Mouse (Mus musculus) forebrain, embryonic 14.5 days (tissue): ENCODE measurements around the gene Sdk2. TPM values are rescaled to one million over a fixed set of nuclear protein-coding genes. Genes with fewer than 3 reads are reported as not detected.

Experiments used
- ATAC-seq: fragments of 200-750 bp; cut with Nextera tagmentation; 2 replicates; pipeline ENCODE4 v1.8.0; 2017; ENCODE audit warnings: mild to moderate bottlenecking, moderate library complexity
- DNase-seq: peaks from one replicate; pipeline ENCODE4 v3.0.0-alpha.2; 2015; ENCODE audit warnings: low spot score
- H3K27ac ChIP-seq: fragments of 300-500 bp; sonication (generic); 2 replicates; pipeline ENCODE4 v1.5.1; 2014; ENCODE audit warnings: low read depth, mild to moderate bottlenecking, control low read depth, low read length, moderate library complexity
- H3K27me3 ChIP-seq: fragments of 300-500 bp; sonication (generic); replicated peaks from 2 replicates; pipeline ENCODE4 v1.6.1; 2014; ENCODE audit warnings: low read length, control low read depth, mixed read lengths; ENCODE audit not compliant: control insufficient read depth, insufficient read depth
- H3K36me3 ChIP-seq: fragments of 300-500 bp; sonication (generic); 2 replicates; pipeline ENCODE4 v1.6.1; 2014; ENCODE audit warnings: low read length, control low read depth; ENCODE audit not compliant: control insufficient read depth, insufficient read depth
- H3K4me1 ChIP-seq: fragments of 300-500 bp; sonication (generic); 2 replicates; pipeline ENCODE4 v1.6.1; 2014; ENCODE audit warnings: antibody characterized with exemption, low read length, control low read depth; ENCODE audit not compliant: control insufficient read depth, insufficient read depth
- H3K4me2 ChIP-seq: fragments of 300-500 bp; sonication (generic); 2 replicates; pipeline ENCODE4 v1.6.1; 2014; ENCODE audit warnings: mild to moderate bottlenecking, control low read depth, low read length
- H3K4me3 ChIP-seq: fragments of 300-500 bp; sonication (generic); 2 replicates; pipeline ENCODE4 v1.5.1; 2014; ENCODE audit warnings: low read depth, low read length, control low read depth
- H3K9ac ChIP-seq: fragments of 300-500 bp; sonication (generic); 2 replicates; pipeline ENCODE4 v1.6.1; 2014; ENCODE audit warnings: mild to moderate bottlenecking, low read length, control low read depth, moderate library complexity
- H3K9me3 ChIP-seq: fragments of 300-500 bp; sonication (generic); replicated peaks from 2 replicates; pipeline ENCODE4 v1.6.1; 2016; ENCODE audit warnings: low read length, control low read depth, mixed read lengths; ENCODE audit not compliant: control insufficient read depth
- WGBS: fragments of 180-500 bp; shearing (Covaris S2); extraction: QIAGEN DNeasy Blood & Tissue Kit; methylation state at CpG from one replicate; pipeline ENCODE4 v1.1.7; 2014; 5-methylcytosine and 5-hydroxymethylcytosine counted together
- polyA plus RNA-seq: library from polyadenylated mRNA; unstranded; fragments of >200 nt; fragmentation: Nextera tagmentation; extraction: Ambion mirVana; gene quantifications from 2 replicates; pipeline ENCODE4 v1.2.1, GENCODE M21; 2014

Gene Sdk2
- polyA plus RNA-seq, 1 experiment from 2014 or later = 1.1 TPM

DNA sequence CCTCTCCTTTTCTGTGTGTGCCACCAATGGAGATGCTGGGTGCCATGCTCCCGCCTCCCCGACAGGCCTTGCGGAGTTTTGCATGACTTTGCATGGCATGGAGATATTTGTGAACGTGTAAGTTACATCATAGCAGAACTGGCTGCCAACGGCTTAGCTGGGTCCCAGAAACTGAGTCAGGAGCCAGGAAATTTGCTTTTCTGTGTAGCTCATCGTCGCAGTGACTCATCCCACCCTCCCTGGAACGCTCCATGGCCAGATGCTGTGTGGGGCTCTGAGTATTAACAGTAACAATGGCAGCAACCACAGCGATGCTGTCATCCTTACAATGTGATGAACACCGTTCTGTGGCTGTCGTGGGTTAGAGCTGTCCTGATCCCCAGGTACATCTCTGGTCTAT lies 139.6 kb downstream of the Sdk2 start:
- peak; percentile 80 for DNase-seq
- no peak overlapping the region for H3K4me3 ChIP-seq
- WGBS = 59% methylated on average over 11 of the region's 11 CpGs
- H3K9me3 ChIP-seq = no peaks in the 10 kb centered on the region
- no peaks in the 10 kb centered on the region for H3K36me3 ChIP-seq
- no peak overlapping the region for H3K4me2 ChIP-seq
- H3K27ac ChIP-seq = no peak overlapping the region
- H3K27me3 ChIP-seq = no peaks in the 10 kb centered on the region
- H3K9ac ChIP-seq = no peak overlapping the region
- peak; percentile 29; the same call in 1 of the 2 replicates for ATAC-seq
- H3K4me1 ChIP-seq = peaks cover 21% of the 10 kb centered on the region

DNA sequence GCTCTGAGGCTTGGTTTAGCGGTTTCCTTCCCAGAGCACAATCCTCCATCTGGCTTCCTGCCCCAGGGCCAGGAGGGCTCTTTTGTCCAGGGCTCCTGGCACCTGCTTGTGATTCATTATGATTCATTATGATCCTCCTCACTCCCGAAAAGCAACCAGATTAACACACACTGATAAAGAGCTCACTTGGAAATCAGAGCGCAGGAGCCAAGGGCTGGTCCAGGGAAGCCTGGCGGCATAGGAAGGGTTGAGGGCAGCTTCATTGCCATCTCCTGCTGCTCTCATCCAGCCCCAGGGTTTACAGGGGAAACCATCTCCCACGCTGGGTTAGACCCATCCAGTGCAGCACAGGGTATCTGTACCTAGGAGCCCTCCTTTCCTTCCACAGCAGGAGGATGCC lies 143.7 kb downstream of the Sdk2 start:
- 10% methylated on average over 5 of the region's 5 CpGs for WGBS
- H3K27me3 ChIP-seq = no peaks in the 10 kb centered on the region
- H3K9me3 ChIP-seq = no peaks in the 10 kb centered on the region
- no peak overlapping the region for H3K27ac ChIP-seq
- H3K9ac ChIP-seq = no peak overlapping the region
- DNase-seq = peak; percentile 83
- peak; percentile 54 for ATAC-seq
- peaks cover 16% of the 10 kb centered on the region for H3K4me1 ChIP-seq
- no peaks in the 10 kb centered on the region for H3K36me3 ChIP-seq
- H3K4me3 ChIP-seq = no peak overlapping the region
- H3K4me2 ChIP-seq = no peak overlapping the region

DNA sequence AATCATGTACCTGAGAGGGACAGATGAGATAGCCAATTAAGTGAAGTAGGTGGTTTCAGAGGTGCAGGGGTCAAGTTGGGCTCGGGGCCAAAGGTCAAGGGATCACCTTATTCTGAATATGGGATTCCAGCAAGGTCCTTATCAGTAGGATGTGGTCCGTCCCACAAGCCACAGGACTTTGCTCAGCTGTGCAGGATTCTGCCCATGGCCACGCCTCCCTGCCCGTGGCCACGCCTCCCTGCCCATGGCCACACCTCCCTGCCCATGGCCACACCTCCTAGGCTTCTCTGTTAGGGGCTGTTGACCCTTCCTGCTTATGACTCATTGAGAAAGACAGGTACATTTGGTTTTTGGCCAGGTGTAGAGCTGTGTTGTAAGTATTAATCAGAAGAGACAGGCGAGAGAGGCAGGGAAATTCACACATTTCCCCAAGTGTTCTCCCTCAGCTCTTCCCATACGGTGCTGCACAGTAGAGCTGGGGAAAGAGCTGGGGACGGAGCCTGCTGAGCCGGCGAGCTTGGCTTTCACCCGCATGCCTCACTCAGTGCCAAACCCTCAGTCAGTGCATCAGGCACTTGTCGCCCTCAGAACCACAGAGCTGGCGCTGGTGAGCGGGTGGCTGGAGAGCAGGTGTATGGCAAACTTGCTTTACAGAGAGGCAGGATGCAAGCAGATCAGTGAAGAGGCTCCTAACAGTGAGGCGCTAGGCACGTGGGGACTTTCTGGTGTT lies 163.6 kb downstream of the Sdk2 start:
- WGBS = 84% methylated on average over 16 of the region's 16 CpGs

DNA sequence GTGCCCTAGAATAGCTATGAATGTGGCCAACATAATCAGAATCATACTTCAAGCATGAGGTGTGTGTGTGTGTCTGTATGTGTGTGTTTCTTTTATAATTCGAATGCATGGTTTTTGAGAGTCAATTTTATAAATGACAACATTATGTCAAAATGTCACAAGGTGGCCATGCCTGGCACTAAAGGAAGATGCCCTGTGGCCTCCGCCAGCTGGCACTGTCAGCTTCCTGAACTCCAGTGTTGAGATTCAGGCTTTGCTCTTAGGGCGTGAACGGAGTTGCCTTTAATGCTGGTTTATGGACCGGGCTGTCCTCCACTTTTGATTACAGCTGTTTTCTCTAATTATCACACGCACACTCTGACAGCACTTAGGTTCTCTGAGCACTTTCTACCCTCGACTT lies 164.9 kb downstream of the Sdk2 start:
- H3K27ac ChIP-seq = no peak overlapping the region
- no peak overlapping the region for H3K4me3 ChIP-seq
- DNase-seq (no peak), ATAC-seq (no peak)
- H3K36me3 ChIP-seq = no peaks in the 10 kb centered on the region
- no peaks in the 10 kb centered on the region for H3K27me3 ChIP-seq
- WGBS = 91% methylated on average over 7 of the region's 7 CpGs
- H3K4me2 ChIP-seq = no peak overlapping the region
- no peaks in the 10 kb centered on the region for H3K9me3 ChIP-seq
- H3K4me1 ChIP-seq = no peaks in the 10 kb centered on the region
- H3K9ac ChIP-seq = no peak overlapping the region

More for the DNA sequence above, 163.6 kb downstream of the Sdk2 start:
- ATAC-seq (no peak), DNase-seq (no peak)
- no peaks in the 10 kb centered on the region for H3K27me3 ChIP-seq
- H3K4me3 ChIP-seq = no peak overlapping the region
- H3K9ac ChIP-seq = no peak overlapping the region
- no peaks in the 10 kb centered on the region for H3K9me3 ChIP-seq
- H3K4me1 ChIP-seq = no peaks in the 10 kb centered on the region
- no peaks in the 10 kb centered on the region for H3K36me3 ChIP-seq
- no peak overlapping the region for H3K27ac ChIP-seq
- H3K4me2 ChIP-seq = no peak overlapping the region

DNA sequence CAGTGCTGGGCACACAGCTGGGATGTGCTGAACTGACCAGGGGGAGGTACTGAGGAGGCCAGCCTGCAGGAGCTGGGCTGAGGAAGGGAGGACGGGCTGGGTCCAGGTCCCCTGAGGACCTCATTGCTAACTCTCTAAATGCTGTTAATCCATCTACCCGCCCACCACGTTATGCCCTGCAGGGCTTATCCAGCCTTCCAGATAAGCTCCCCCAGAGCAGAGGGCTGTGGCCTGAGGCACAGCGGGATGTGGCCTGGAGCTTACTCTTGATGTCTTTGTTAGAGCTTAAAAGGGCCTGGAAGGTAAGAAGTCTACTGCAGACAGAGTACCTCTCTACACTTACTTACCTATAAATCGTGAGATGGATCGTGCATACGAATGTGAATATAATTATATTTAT lies 168.2 kb downstream of the Sdk2 start:
- 18% methylated on average over 7 of the region's 7 CpGs for WGBS
- H3K9ac ChIP-seq = no peak overlapping the region
- H3K9me3 ChIP-seq = no peaks in the 10 kb centered on the region
- no peak overlapping the region for H3K27ac ChIP-seq
- H3K4me2 ChIP-seq = no peak overlapping the region
- no peaks in the 10 kb centered on the region for H3K36me3 ChIP-seq
- no peaks in the 10 kb centered on the region for H3K27me3 ChIP-seq
- no peak overlapping the region for H3K4me3 ChIP-seq
- ATAC-seq = no peak
- H3K4me1 ChIP-seq = no peaks in the 10 kb centered on the region
- no peak for DNase-seq

DNA sequence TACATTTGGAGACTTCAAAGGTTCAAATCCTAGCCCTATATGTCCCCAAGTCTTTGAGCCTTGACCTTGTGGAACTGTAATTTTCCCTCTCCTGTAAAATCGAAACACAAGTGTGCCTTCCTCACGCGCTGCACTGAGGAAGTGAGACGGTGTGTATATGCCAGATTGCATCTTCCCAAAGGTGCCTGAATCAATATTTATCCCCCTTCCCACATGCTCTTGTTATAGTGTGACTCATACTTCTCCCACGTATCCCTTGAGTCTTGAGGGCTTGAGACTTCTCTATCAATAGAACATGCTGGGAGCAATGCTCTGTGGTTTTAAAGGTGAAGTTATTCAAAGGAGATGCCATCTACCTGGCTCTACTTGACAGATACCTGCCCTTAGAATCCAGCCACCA lies 170.8 kb downstream of the Sdk2 start:
- no peaks in the 10 kb centered on the region for H3K4me1 ChIP-seq
- no peaks in the 10 kb centered on the region for H3K9me3 ChIP-seq
- DNase-seq (no peak), ATAC-seq (no peak)
- H3K4me3 ChIP-seq = no peak overlapping the region
- WGBS = 96% methylated on average over 5 of the region's 5 CpGs
- no peak overlapping the region for H3K27ac ChIP-seq
- no peak overlapping the region for H3K4me2 ChIP-seq
- no peak overlapping the region for H3K9ac ChIP-seq
- no peaks in the 10 kb centered on the region for H3K36me3 ChIP-seq
- no peaks in the 10 kb centered on the region for H3K27me3 ChIP-seq

DNA sequence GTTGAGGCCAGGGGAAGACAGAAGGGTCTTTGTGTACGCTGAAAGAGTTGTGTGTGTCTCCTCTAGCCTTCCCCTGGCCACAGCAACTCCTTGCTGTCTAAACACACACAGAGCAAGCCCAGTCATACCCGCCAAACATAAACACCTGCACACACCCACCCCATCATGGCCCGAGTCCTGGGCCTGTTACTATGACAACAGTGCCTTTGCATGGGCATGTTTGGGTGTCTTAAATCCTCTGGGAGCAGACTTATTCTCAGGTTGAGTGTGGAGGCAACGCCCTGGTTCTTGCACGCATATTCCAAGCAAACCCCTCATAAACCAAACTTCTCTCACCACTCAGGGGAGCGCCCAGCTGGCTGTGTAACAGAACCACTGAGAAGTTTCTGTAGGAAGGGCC lies 173.9 kb downstream of the Sdk2 start:
- no peaks in the 10 kb centered on the region for H3K9me3 ChIP-seq
- no peaks in the 10 kb centered on the region for H3K4me1 ChIP-seq
- 65% methylated on average over 6 of the region's 6 CpGs for WGBS
- DNase-seq (no peak), ATAC-seq (no peak)
- no peaks in the 10 kb centered on the region for H3K36me3 ChIP-seq
- no peak overlapping the region for H3K4me2 ChIP-seq
- no peak overlapping the region for H3K27ac ChIP-seq
- no peak overlapping the region for H3K9ac ChIP-seq
- no peak overlapping the region for H3K4me3 ChIP-seq
- H3K27me3 ChIP-seq = no peaks in the 10 kb centered on the region

DNA sequence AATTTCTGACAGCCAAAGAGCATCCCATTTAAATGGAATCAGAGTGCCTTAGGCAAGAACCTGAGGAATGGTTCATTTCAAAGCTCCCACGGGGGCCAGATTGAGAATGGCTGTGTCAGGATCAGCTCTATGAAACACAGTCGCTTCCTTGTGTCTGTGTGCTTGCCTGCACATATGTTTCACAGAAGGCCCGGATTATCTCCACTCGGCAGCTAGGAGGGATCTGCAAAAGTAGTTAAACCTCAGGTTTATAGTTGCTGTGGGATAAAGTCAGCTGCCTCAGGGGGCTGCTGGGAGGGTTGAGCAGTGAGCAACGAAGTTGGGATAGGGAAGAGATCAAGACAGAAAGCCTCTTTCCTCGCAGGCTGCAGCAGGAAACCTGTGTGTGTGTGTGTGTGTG lies 174.8 kb downstream of the Sdk2 start:
- Histone ChIP-seq H3K4me1 (no peaks in the 10 kb centered on the region), H3K27ac (no peak overlapping the region), H3K4me3 (no peak overlapping the region), H3K9ac (no peak overlapping the region), H3K27me3 (no peaks in the 10 kb centered on the region), H3K4me2 (no peak overlapping the region), H3K9me3 (no peaks in the 10 kb centered on the region), H3K36me3 (no peaks in the 10 kb centered on the region)
- no peak for ATAC-seq
- peak; percentile 22 for DNase-seq
- WGBS = 70% methylated on average over 6 of the region's 6 CpGs

DNA sequence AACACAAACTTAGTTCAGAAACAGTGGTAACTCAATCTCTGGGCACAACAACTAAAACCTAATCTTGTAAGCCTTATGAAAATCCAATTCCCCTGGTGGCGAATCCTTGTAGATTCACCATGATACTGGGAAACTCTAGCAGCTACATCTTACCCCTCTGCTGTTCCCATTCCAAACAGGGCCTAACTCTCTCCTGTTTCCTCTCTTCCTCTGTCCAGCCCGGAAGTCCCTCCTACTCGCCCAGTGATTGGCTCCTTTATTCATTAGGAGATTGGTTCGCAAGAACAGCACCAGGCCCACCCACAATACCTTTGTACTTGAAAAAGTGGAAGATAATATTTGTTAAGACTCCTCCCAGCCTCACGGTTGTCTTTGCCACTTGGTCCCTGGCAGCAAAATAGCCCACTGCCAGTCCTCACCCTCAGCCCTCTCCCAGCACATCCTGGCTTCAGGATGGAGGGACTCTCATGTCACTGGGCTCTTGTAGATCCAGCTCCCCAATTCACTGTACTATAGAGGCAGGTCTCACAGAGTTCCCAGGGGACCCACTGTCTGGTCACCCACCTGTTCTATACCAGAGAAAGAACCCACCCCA lies 178.6 kb downstream of the Sdk2 start:
- no peaks in the 10 kb centered on the region for H3K4me1 ChIP-seq
- H3K27me3 ChIP-seq = no peaks in the 10 kb centered on the region
- H3K9me3 ChIP-seq = no peaks in the 10 kb centered on the region
- no peak overlapping the region for H3K4me3 ChIP-seq
- no peak for DNase-seq
- WGBS = 83% methylated on average over 5 of the region's 5 CpGs
- no peaks in the 10 kb centered on the region for H3K36me3 ChIP-seq
- no peak overlapping the region for H3K9ac ChIP-seq
- H3K27ac ChIP-seq = no peak overlapping the region
- no peak for ATAC-seq
- H3K4me2 ChIP-seq = no peak overlapping the region
